Mouse (Mus musculus) lung, postnatal 0 days (tissue): Measurements from ENCODE around the gene Slc6a4. TPM values are rescaled to one million over a fixed set of nuclear protein-coding genes. Genes with fewer than 3 reads are reported as not detected.

Experiments used
- ATAC-seq: fragments of 200-750 bp; cut with Nextera tagmentation; 2 replicates; pipeline ENCODE4 v1.8.0; 2017; ENCODE audit warnings: moderate library complexity
- DNase-seq: peaks from one replicate; pipeline ENCODE4 v3.0.0-alpha.2; 2016; ENCODE audit warnings: low spot score
- H3K27ac ChIP-seq: fragments of 300-500 bp; sonication (generic); 2 replicates; pipeline ENCODE4 v1.5.1; 2014; ENCODE audit warnings: antibody characterized with exemption, mild to moderate bottlenecking, low read length, mixed read lengths
- H3K27me3 ChIP-seq: fragments of 300-500 bp; sonication (generic); replicated peaks from 2 replicates; pipeline ENCODE4 v1.6.1; 2014; ENCODE audit warnings: low read length, mixed read lengths; ENCODE audit not compliant: insufficient read depth
- H3K36me3 ChIP-seq: fragments of 300-500 bp; sonication (generic); 2 replicates; pipeline ENCODE4 v1.6.1; 2014; ENCODE audit warnings: low read length, mixed read lengths; ENCODE audit not compliant: insufficient read depth
- H3K4me1 ChIP-seq: fragments of 300-500 bp; sonication (generic); 2 replicates; pipeline ENCODE4 v1.6.1; 2014; ENCODE audit warnings: antibody characterized with exemption, low read depth, low read length, mixed read lengths; ENCODE audit not compliant: insufficient read depth
- H3K4me2 ChIP-seq: fragments of 300-500 bp; sonication (generic); replicated peaks from 2 replicates; pipeline ENCODE4 v1.6.1; 2014; ENCODE audit warnings: low read depth, mild to moderate bottlenecking, low read length, moderate library complexity, mixed read lengths
- H3K4me3 ChIP-seq: fragments of 300-500 bp; sonication (generic); 2 replicates; pipeline ENCODE4 v1.5.1; 2014; ENCODE audit warnings: low read depth, low read length
- H3K9ac ChIP-seq: fragments of 300-500 bp; sonication (generic); replicated peaks from 2 replicates; pipeline ENCODE4 v1.6.1; 2014; ENCODE audit warnings: low read depth, mild to moderate bottlenecking
- H3K9me3 ChIP-seq: fragments of 300-500 bp; sonication (generic); 2 replicates; pipeline ENCODE4 v1.6.1; 2016; ENCODE audit warnings: low read length, mixed read lengths
- CTCF ChIP-seq: IDR thresholded peaks from 2 replicates; pipeline ENCODE4 v1.5.1; 2016; ENCODE audit warnings: antibody characterized with exemption, mild to moderate bottlenecking
- EP300 ChIP-seq: IDR thresholded peaks from 2 replicates; pipeline ENCODE4 v1.6.1; 2016; ENCODE audit warnings: antibody characterized with exemption, mild to moderate bottlenecking, control low read depth
- WGBS: fragments of 180-500 bp; shearing (Covaris S2); extraction: QIAGEN DNeasy Blood & Tissue Kit; methylation state at CpG from one replicate; pipeline ENCODE4 v1.1.7; 2014; 5-methylcytosine and 5-hydroxymethylcytosine counted together
- polyA plus RNA-seq: library from polyadenylated mRNA; unstranded; fragments of >200 nt; fragmentation: Nextera tagmentation; extraction: Ambion mirVana; gene quantifications from 2 replicates; pipeline ENCODE4 v1.2.1, GENCODE M21; 2015

The Slc6a4 gene
- polyA plus RNA-seq = 1.8 and 2.4 TPM in 2 replicates

- Histone ChIP-seq H3K4me3 (peak within 1 kb of the TSS; percentile 43), H3K9ac (no peak within 1 kb of the TSS), H3K27ac (no peak within 1 kb of the TSS), H3K36me3 (no peaks in the 10 kb centered on the region), H3K4me2 (peak within 1 kb of the TSS; percentile 77), H3K27me3 (peaks cover 6% of the 10 kb centered on the region), H3K9me3 (no peaks in the 10 kb centered on the region), H3K4me1 (no peaks in the 10 kb centered on the region)
- DNase-seq (peak; percentile 31), ATAC-seq (no peak)
- under 1% methylated on average over 39 of the region's 52 CpGs for WGBS
- TF ChIP-seq EP300 (no peak), CTCF (no peak)
Observed at GRCm38 (mm10) chr11:76997916-76998704, at the start of gene Slc6a4. Gene Slc6a4 (plus strand): TSS chr11:76998603.

GRCm38 (mm10) chr11:76953536-76953935, 44.9 kb upstream of the Slc6a4 start:
- no peak for TF ChIP-seq CTCF
- no peak for TF ChIP-seq EP300
- no peak overlapping the region for H3K4me2 ChIP-seq
- H3K4me1 ChIP-seq = no peaks in the 10 kb centered on the region
- no peaks in the 10 kb centered on the region for H3K27me3 ChIP-seq
- H3K9me3 ChIP-seq = no peaks in the 10 kb centered on the region
- peaks cover 31% of the 10 kb centered on the region for H3K36me3 ChIP-seq
- no peak overlapping the region for H3K4me3 ChIP-seq
- DNase-seq (no peak), ATAC-seq (no peak)
- no peak overlapping the region for H3K27ac ChIP-seq
- H3K9ac ChIP-seq = no peak overlapping the region
- 80% methylated on average over 2 of the region's 2 CpGs for WGBS

GRCm38 (mm10) chr11:76965703-76966102, 32.7 kb upstream of the Slc6a4 start:
- TF ChIP-seq CTCF (no peak), EP300 (no peak)
- H3K27ac ChIP-seq = no peak overlapping the region
- no peak for DNase-seq
- H3K27me3 ChIP-seq = no peaks in the 10 kb centered on the region
- H3K4me1 ChIP-seq = no peaks in the 10 kb centered on the region
- WGBS = 90% methylated on average over 3 of the region's 3 CpGs
- no peak overlapping the region for H3K4me2 ChIP-seq
- H3K9me3 ChIP-seq = no peaks in the 10 kb centered on the region
- no peak for ATAC-seq
- H3K4me3 ChIP-seq = no peak overlapping the region
- H3K36me3 ChIP-seq = peaks cover 48% of the 10 kb centered on the region
- no peak overlapping the region for H3K9ac ChIP-seq

- no peak for DNase-seq
- H3K4me2 ChIP-seq = no peak overlapping the region
Observed at GRCm38 (mm10) chr11:76970328-76970727, 28.1 kb upstream of the Slc6a4 start.

GRCm38 (mm10) chr11:76974680-76975319, 23.6 kb upstream of the Slc6a4 start:
- 79% methylated on average over 7 of the region's 7 CpGs for WGBS
- TF ChIP-seq CTCF = peak; percentile 21; the same call in 1 of the 2 replicates
- no peak for TF ChIP-seq EP300
- H3K27me3 ChIP-seq = no peaks in the 10 kb centered on the region

More at GRCm38 (mm10) chr11:76970328-76970727, 28.1 kb upstream of the Slc6a4 start:
- no peak for ATAC-seq
- Histone ChIP-seq H3K9me3 (no peaks in the 10 kb centered on the region), H3K27ac (no peak overlapping the region), H3K4me3 (no peak overlapping the region), H3K4me1 (no peaks in the 10 kb centered on the region), H3K36me3 (peaks cover 39% of the 10 kb centered on the region), H3K9ac (no peak overlapping the region), H3K27me3 (no peaks in the 10 kb centered on the region)
- WGBS = 65% methylated on average over 2 of the region's 2 CpGs
- TF ChIP-seq CTCF = no peak
- TF ChIP-seq EP300 = no peak

GRCm38 (mm10) chr11:76981570-76982141, 16.7 kb upstream of the Slc6a4 start:
- Histone ChIP-seq H3K27me3 (no peaks in the 10 kb centered on the region), H3K9me3 (no peaks in the 10 kb centered on the region), H3K4me3 (no peak overlapping the region), H3K4me1 (no peaks in the 10 kb centered on the region), H3K36me3 (peaks cover 39% of the 10 kb centered on the region), H3K9ac (no peak overlapping the region), H3K4me2 (no peak overlapping the region), H3K27ac (no peak overlapping the region)
- WGBS = 60% methylated on average over 5 of the region's 5 CpGs
- ATAC-seq (no peak), DNase-seq (no peak)
- TF ChIP-seq CTCF (no peak), EP300 (no peak)

More at GRCm38 (mm10) chr11:76974680-76975319, 23.6 kb upstream of the Slc6a4 start:
- H3K4me2 ChIP-seq = no peak overlapping the region
- H3K9me3 ChIP-seq = no peaks in the 10 kb centered on the region
- no peak overlapping the region for H3K27ac ChIP-seq
- no peak overlapping the region for H3K4me3 ChIP-seq
- H3K9ac ChIP-seq = no peak overlapping the region
- ATAC-seq (no peak), DNase-seq (no peak)
- H3K4me1 ChIP-seq = no peaks in the 10 kb centered on the region
- H3K36me3 ChIP-seq = peaks cover 32% of the 10 kb centered on the region
